Mouse (Mus musculus) heart, embryonic 15.5 days (tissue): ENCODE measurements around the gene Evi2. TPM values are rescaled to one million over a fixed set of nuclear protein-coding genes. Genes with fewer than 3 reads are reported as not detected.

Experiments used
- ATAC-seq: fragments of 200-750 bp; cut with Nextera tagmentation; replicated peaks from 2 replicates; pipeline ENCODE4 v1.8.0; 2017; ENCODE audit warnings: low read depth, moderate TSS enrichment; ENCODE audit not compliant: insufficient number of reproducible peaks, insufficient read depth, low FRiP score
- H3K27ac ChIP-seq: fragments of 300-500 bp; sonication (generic); 2 replicates; pipeline ENCODE4 v1.5.1; 2015; ENCODE audit warnings: mild to moderate bottlenecking, inconsistent platforms
- H3K27me3 ChIP-seq: fragments of 300-500 bp; sonication (generic); 2 replicates; pipeline ENCODE4 v1.6.1; 2015; ENCODE audit warnings: inconsistent platforms
- H3K36me3 ChIP-seq: fragments of 300-500 bp; sonication (generic); 2 replicates; pipeline ENCODE4 v1.6.1; 2015; ENCODE audit warnings: mild to moderate bottlenecking, inconsistent platforms
- H3K4me1 ChIP-seq: fragments of 300-500 bp; sonication (generic); replicated peaks from 2 replicates; pipeline ENCODE4 v1.6.1; 2015; ENCODE audit warnings: inconsistent platforms
- H3K4me2 ChIP-seq: fragments of 300-500 bp; sonication (generic); 2 replicates; pipeline ENCODE4 v1.6.1; 2015; ENCODE audit warnings: inconsistent platforms, mild to moderate bottlenecking, moderate library complexity
- H3K4me3 ChIP-seq: fragments of 300-500 bp; sonication (generic); 2 replicates; pipeline ENCODE4 v1.5.1; 2015; ENCODE audit warnings: mild to moderate bottlenecking, inconsistent platforms
- H3K9ac ChIP-seq: fragments of 300-500 bp; sonication (generic); 2 replicates; pipeline ENCODE4 v1.6.1; 2015; ENCODE audit warnings: mild to moderate bottlenecking, inconsistent platforms
- H3K9me3 ChIP-seq: fragments of 300-500 bp; sonication (generic); replicated peaks from 2 replicates; pipeline ENCODE4 v1.6.1; 2016; ENCODE audit warnings: inconsistent platforms
- WGBS: fragments of 180-500 bp; shearing (Covaris S2); methylation state at CpG from one replicate; pipeline ENCODE4 v1.1.7; 2015; ENCODE audit warnings: mixed read lengths; 5-methylcytosine and 5-hydroxymethylcytosine counted together
- polyA plus RNA-seq: library from polyadenylated mRNA; unstranded; fragments of >200 nt; fragmentation: Nextera tagmentation; extraction: Ambion mirVana; gene quantifications from 2 replicates; pipeline ENCODE4 v1.2.1, GENCODE M21; 2015

Evi2 gene
- polyA plus RNA-seq, 1 experiment from 2014 or later, result 0.52 TPM

- Histone ChIP-seq H3K4me1 (peaks cover 11% of the 10 kb centered on the region), H3K27ac (no peak overlapping the region)
- WGBS, result 80% methylated on average over 1 of the region's 1 CpGs
Observed at GRCm38 (mm10) chr11:79524310-79524575, 6.1 kb downstream of the Evi2 start.

DNA sequence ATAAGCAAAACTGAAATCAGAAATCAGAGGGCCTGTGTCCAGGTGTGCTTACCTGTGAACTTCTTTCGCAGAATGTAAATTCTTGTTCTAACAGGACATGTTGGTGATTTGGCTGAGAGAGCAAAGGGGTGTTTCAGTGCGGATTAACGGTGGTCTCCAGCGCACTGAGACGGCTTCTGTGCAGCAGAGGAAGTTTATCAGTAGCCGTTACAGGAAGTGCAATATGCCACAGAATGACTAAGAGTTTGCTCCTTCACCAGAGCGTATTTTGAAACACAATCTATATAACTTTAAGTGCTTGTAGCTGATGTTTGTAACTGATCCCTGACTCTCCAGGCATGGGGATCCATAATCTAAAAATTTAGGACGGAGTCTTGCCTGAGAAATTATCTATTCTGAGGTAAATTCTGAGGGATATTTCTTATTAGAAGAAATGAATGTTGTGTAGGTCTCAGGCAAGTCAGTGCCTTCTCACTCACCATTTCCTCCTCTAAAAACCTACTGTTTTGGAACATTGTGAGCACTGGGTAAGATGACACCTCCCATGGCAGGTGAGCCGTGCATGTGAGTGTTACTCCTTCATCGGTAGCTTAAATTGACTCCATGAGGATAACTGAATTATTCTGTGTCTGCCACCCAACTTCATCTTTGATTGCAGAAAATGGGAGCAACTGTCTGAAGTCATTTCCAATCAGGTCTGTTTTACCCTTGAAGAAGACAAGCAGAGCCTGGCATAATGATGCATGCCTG is 6.7 kb downstream of the Evi2 start, which contains the start of gene Evi2b:
Evi2b (minus strand) TSS at position 203 of the 750 bp plus-strand sequence.
- H3K36me3 ChIP-seq, result no peaks in the 10 kb centered on the region
- H3K4me2 ChIP-seq, result no peak within 1 kb of the TSS
- peaks cover 11% of the 10 kb centered on the region for H3K4me1 ChIP-seq
- no peak within 1 kb of the TSS for H3K9ac ChIP-seq
- H3K27ac ChIP-seq, result peak within 1 kb of the TSS; percentile 8; the same call in 1 of the 2 replicates
- H3K27me3 ChIP-seq, result no peaks in the 10 kb centered on the region
- no peaks in the 10 kb centered on the region for H3K9me3 ChIP-seq
- ATAC-seq, result no peak
- WGBS, result 68% methylated on average over 10 of the region's 10 CpGs
- no peak within 1 kb of the TSS for H3K4me3 ChIP-seq

More at GRCm38 (mm10) chr11:79524310-79524575, 6.1 kb downstream of the Evi2 start:
- no peaks in the 10 kb centered on the region for H3K9me3 ChIP-seq
- H3K4me3 ChIP-seq, result no peak overlapping the region
- H3K4me2 ChIP-seq, result no peak overlapping the region
- no peaks in the 10 kb centered on the region for H3K36me3 ChIP-seq
- ATAC-seq, result no peak
- no peak overlapping the region for H3K9ac ChIP-seq
- H3K27me3 ChIP-seq, result no peaks in the 10 kb centered on the region

DNA sequence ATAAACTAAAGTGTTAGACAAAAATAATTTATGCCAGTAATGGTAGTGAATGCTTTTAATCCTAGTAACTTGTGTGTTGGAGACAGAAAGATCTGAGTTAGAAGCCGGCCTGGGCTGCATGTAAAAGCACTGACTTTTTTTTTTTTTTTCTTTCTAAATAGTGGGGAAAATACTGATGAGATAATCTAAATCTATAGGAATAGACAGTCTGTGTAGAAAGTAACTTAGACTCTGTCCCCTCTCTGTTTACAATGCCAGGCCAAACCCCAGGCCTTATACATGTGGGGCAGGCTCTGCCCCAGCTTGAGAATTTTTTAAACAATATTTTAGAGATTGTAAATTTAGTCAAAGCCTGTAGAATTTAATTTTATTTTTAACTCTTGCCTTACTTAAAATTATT is 7.4 kb downstream of the Evi2 start:
- Histone ChIP-seq H3K9ac (no peak overlapping the region), H3K4me2 (no peak overlapping the region), H3K4me3 (no peak overlapping the region), H3K9me3 (no peaks in the 10 kb centered on the region), H3K27ac (no peak overlapping the region), H3K36me3 (no peaks in the 10 kb centered on the region), H3K4me1 (peaks cover 11% of the 10 kb centered on the region), H3K27me3 (no peaks in the 10 kb centered on the region)
- ATAC-seq, result no peak
- 86% methylated on average over 1 of the region's 1 CpGs for WGBS

- Histone ChIP-seq H3K4me3 (no peak overlapping the region), H3K4me2 (no peak overlapping the region), H3K36me3 (no peaks in the 10 kb centered on the region), H3K9ac (no peak overlapping the region), H3K9me3 (no peaks in the 10 kb centered on the region), H3K27ac (no peak overlapping the region), H3K4me1 (peaks cover 4% of the 10 kb centered on the region), H3K27me3 (no peaks in the 10 kb centered on the region)
- ATAC-seq, result no peak
Observed at GRCm38 (mm10) chr11:79521930-79522329, 8.5 kb downstream of the Evi2 start.

GRCm38 (mm10) chr11:79520772-79521171 is 9.6 kb downstream of the Evi2 start:
- Histone ChIP-seq H3K4me2 (no peak overlapping the region), H3K9ac (no peak overlapping the region), H3K27me3 (no peaks in the 10 kb centered on the region), H3K4me3 (no peak overlapping the region), H3K27ac (no peak overlapping the region), H3K4me1 (no peaks in the 10 kb centered on the region), H3K9me3 (no peaks in the 10 kb centered on the region), H3K36me3 (no peaks in the 10 kb centered on the region)
- ATAC-seq, result no peak

GRCm38 (mm10) chr11:79519878-79520291 is 10.5 kb downstream of the Evi2 start:
- Histone ChIP-seq H3K4me3 (no peak overlapping the region), H3K4me2 (no peak overlapping the region), H3K36me3 (no peaks in the 10 kb centered on the region), H3K27me3 (no peaks in the 10 kb centered on the region), H3K9me3 (no peaks in the 10 kb centered on the region), H3K27ac (no peak overlapping the region), H3K9ac (no peak overlapping the region), H3K4me1 (no peaks in the 10 kb centered on the region)
- no peak for ATAC-seq
- WGBS, result 61% methylated on average over 1 of the region's 1 CpGs

DNA sequence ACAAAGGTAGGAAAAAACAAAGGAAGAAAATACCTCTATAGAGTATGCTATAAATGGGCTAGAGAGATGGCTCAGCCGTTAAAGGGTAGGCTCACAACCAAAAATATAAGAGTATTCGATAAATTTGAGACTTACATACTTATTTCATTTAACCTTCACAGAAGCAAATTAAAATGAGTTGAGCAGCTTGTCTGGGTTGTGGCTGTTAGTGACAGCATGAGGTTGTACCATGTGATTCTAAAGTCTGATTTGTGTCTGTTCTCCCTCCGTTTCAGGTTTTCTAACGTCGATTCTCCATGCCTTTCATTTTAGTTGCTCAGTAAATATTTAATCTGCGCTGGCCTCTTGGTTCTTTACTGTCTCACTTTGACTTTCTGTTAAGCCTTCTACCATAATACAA is 11.1 kb downstream of the Evi2 start:
- Histone ChIP-seq H3K27me3 (no peaks in the 10 kb centered on the region), H3K27ac (no peak overlapping the region), H3K4me1 (no peaks in the 10 kb centered on the region), H3K9me3 (no peaks in the 10 kb centered on the region), H3K4me2 (no peak overlapping the region), H3K9ac (no peak overlapping the region), H3K36me3 (no peaks in the 10 kb centered on the region), H3K4me3 (no peak overlapping the region)
- WGBS, result 82% methylated on average over 6 of the region's 6 CpGs
- no peak for ATAC-seq

GRCm38 (mm10) chr11:79515798-79516197 is 14.6 kb downstream of the Evi2 start:
- Histone ChIP-seq H3K9me3 (no peaks in the 10 kb centered on the region), H3K36me3 (no peaks in the 10 kb centered on the region), H3K4me3 (no peak overlapping the region), H3K9ac (no peak overlapping the region), H3K4me2 (no peak overlapping the region), H3K27ac (no peak overlapping the region), H3K4me1 (no peaks in the 10 kb centered on the region), H3K27me3 (no peaks in the 10 kb centered on the region)
- 94% methylated on average over 2 of the region's 2 CpGs for WGBS
- no peak for ATAC-seq

DNA sequence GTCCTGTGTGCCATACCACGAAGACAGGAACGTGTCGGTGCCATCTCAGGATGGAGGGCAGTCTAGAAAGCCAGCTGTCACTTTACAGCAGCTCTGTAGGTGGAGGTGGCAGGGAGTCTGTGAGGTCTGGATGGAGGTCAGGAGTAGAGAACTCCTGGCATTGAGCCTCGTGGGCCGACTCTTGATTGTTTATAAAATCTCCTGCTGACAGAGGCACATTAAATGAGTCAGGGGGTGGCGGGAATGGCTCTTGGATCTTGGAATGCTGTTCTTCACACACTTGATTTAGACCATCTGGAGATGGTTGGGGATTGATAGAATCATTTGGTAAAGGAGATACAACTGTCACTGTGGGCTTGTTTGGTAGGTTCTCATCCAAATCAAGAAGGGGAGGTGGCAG is 15.1 kb downstream of the Evi2 start:
- H3K27me3 ChIP-seq, result no peaks in the 10 kb centered on the region

GRCm38 (mm10) chr11:79511970-79512369 is 18.4 kb downstream of the Evi2 start:
- Histone ChIP-seq H3K27me3 (no peaks in the 10 kb centered on the region), H3K4me2 (no peak overlapping the region), H3K9ac (no peak overlapping the region), H3K27ac (no peak overlapping the region), H3K9me3 (no peaks in the 10 kb centered on the region), H3K36me3 (no peaks in the 10 kb centered on the region), H3K4me3 (no peak overlapping the region), H3K4me1 (no peaks in the 10 kb centered on the region)
- 92% methylated on average over 3 of the region's 3 CpGs for WGBS
- ATAC-seq, result no peak

More for the DNA sequence above, 15.1 kb downstream of the Evi2 start:
- no peak for ATAC-seq
- no peaks in the 10 kb centered on the region for H3K4me1 ChIP-seq
- H3K9ac ChIP-seq, result no peak overlapping the region
- H3K27ac ChIP-seq, result no peak overlapping the region
- 70% methylated on average over 6 of the region's 6 CpGs for WGBS
- H3K4me2 ChIP-seq, result no peak overlapping the region
- H3K4me3 ChIP-seq, result no peak overlapping the region
- no peaks in the 10 kb centered on the region for H3K9me3 ChIP-seq
- H3K36me3 ChIP-seq, result no peaks in the 10 kb centered on the region

DNA sequence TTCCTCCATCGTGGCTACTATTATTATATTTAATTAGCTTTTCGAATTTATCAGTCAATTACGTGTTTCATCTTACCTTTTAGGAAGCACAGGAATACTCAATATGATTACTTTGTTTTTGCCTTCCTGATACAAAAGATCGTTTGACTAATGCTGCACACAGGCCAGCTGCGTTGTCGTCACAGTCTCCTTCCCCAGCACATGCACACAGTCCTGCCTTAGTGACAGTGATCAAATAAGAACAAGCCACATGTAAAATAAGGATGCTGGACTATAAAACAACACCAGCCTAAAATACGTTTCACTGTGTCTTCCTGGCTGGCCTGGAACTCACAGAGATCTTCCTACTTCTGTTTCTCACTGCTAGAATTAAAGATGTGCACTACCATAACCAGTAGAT is 25.9 kb downstream of the Evi2 start:
- Histone ChIP-seq H3K27ac (no peak overlapping the region), H3K27me3 (no peaks in the 10 kb centered on the region), H3K4me2 (no peak overlapping the region), H3K9me3 (no peaks in the 10 kb centered on the region), H3K4me3 (no peak overlapping the region), H3K4me1 (no peaks in the 10 kb centered on the region), H3K9ac (no peak overlapping the region), H3K36me3 (no peaks in the 10 kb centered on the region)
- WGBS, result 90% methylated on average over 7 of the region's 7 CpGs
- no peak for ATAC-seq

DNA sequence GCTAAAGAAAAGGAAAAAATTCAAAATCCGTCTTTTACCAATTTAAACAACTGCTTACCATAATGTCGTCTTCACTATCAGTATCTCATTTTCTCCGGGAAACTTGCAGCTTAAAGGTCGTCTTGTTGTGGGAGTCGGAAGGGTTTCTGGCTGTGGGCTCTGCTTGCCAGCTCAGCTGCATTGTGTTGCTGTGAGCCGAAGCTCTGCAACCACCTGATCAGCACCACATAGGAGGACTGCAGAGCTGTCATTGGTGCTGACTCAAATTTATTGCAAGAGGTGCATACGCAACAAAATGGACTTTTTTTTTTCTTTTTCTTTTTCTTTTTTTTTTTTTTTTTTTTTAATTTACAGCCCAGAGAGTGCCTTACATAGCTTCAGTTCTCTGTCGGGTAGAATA is 26.5 kb downstream of the Evi2 start, which contains the start of gene Omg:
Omg (minus strand) TSS at position 240 of the 400 bp plus-strand sequence.
- Histone ChIP-seq H3K27me3 (no peaks in the 10 kb centered on the region), H3K9ac (no peak within 1 kb of the TSS), H3K4me1 (no peaks in the 10 kb centered on the region), H3K4me2 (no peak within 1 kb of the TSS), H3K36me3 (no peaks in the 10 kb centered on the region), H3K9me3 (no peaks in the 10 kb centered on the region), H3K27ac (no peak within 1 kb of the TSS), H3K4me3 (no peak within 1 kb of the TSS)
- no peak for ATAC-seq
- WGBS, result 55% methylated on average over 8 of the region's 8 CpGs
